Mouse (Mus musculus) heart, embryonic 11.5 days (tissue): ENCODE data around the gene Wdr1. TPM values are rescaled to one million over a fixed set of nuclear protein-coding genes. Genes with fewer than 3 reads are reported as not detected.

Experiments used
- ATAC-seq: fragments of 200-750 bp; cut with Nextera tagmentation; replicated peaks from 2 replicates; pipeline ENCODE4 v1.8.0; 2017; ENCODE audit warnings: moderate library complexity; ENCODE audit not compliant: insufficient number of reproducible peaks, low FRiP score, low TSS enrichment
- H3K27ac ChIP-seq: fragments of 300-500 bp; sonication (generic); 2 replicates; pipeline ENCODE4 v1.5.1; 2014; ENCODE audit warnings: mild to moderate bottlenecking, low read depth, low read length
- H3K27me3 ChIP-seq: fragments of 300-500 bp; sonication (generic); 2 replicates; pipeline ENCODE4 v1.6.1; 2014; ENCODE audit warnings: mild to moderate bottlenecking, low read length, mixed read lengths; ENCODE audit not compliant: control insufficient read depth, insufficient read depth
- H3K36me3 ChIP-seq: fragments of 300-500 bp; sonication (generic); 2 replicates; pipeline ENCODE4 v1.6.1; 2014; ENCODE audit warnings: mild to moderate bottlenecking, low read length, moderate library complexity, mixed read lengths; ENCODE audit not compliant: control insufficient read depth, insufficient read depth
- H3K4me1 ChIP-seq: fragments of 300-500 bp; sonication (generic); 2 replicates; pipeline ENCODE4 v1.6.1; 2014; ENCODE audit warnings: low read length; ENCODE audit not compliant: control insufficient read depth, insufficient read depth
- H3K4me2 ChIP-seq: fragments of 300-500 bp; sonication (generic); 2 replicates; pipeline ENCODE4 v1.6.1; 2014; ENCODE audit warnings: mild to moderate bottlenecking, moderate library complexity
- H3K4me3 ChIP-seq: fragments of 300-500 bp; sonication (generic); 2 replicates; pipeline ENCODE4 v1.5.1; 2014; ENCODE audit warnings: low read depth, low read length
- H3K9ac ChIP-seq: fragments of 300-500 bp; sonication (generic); 2 replicates; pipeline ENCODE4 v1.6.1; 2014; ENCODE audit warnings: mild to moderate bottlenecking, low read depth, low read length, moderate library complexity
- H3K9me3 ChIP-seq: fragments of 300-500 bp; sonication (generic); replicated peaks from 2 replicates; pipeline ENCODE4 v1.6.1; 2016; ENCODE audit warnings: low read length; ENCODE audit not compliant: control insufficient read depth
- WGBS: fragments of 180-500 bp; shearing (Covaris S2); extraction: QIAGEN DNeasy Blood & Tissue Kit; methylation state at CpG from one replicate; pipeline ENCODE4 v1.1.7; 2014; ENCODE audit not compliant: insufficient replicate concordance; 5-methylcytosine and 5-hydroxymethylcytosine counted together
- polyA plus RNA-seq: library from polyadenylated mRNA; unstranded; fragments of >200 nt; fragmentation: Nextera tagmentation; extraction: Ambion mirVana; gene quantifications from 2 replicates; pipeline ENCODE4 v1.2.1, GENCODE M21; 2014

Wdr1 gene
- polyA plus RNA-seq, 1 experiment from 2014 or later, result 244 TPM

GRCm38 (mm10) chr5:38568652-38569051 lies 5.6 kb upstream of the Wdr1 start:
- ATAC-seq, result no peak
- Histone ChIP-seq H3K9me3 (no peaks in the 10 kb centered on the region), H3K9ac (no peak overlapping the region), H3K4me1 (no peaks in the 10 kb centered on the region), H3K27me3 (no peaks in the 10 kb centered on the region), H3K4me2 (no peak overlapping the region), H3K36me3 (no peaks in the 10 kb centered on the region), H3K27ac (no peak overlapping the region), H3K4me3 (no peak overlapping the region)

- Histone ChIP-seq H3K4me2 (no peak overlapping the region), H3K36me3 (no peaks in the 10 kb centered on the region)
- 72% methylated on average over 6 of the region's 6 CpGs for WGBS
Measured at GRCm38 (mm10) chr5:38564831-38565230, 1.8 kb upstream of the Wdr1 start.

GRCm38 (mm10) chr5:38561426-38562024 lies 1.5 kb downstream of the Wdr1 start:
- H3K36me3 ChIP-seq, result peaks cover 7% of the 10 kb centered on the region
- H3K27ac ChIP-seq, result peak overlapping the region; percentile 99
- peak; percentile 95 for ATAC-seq
- WGBS, result under 1% methylated on average over 64 of the region's 79 CpGs
- no peaks in the 10 kb centered on the region for H3K9me3 ChIP-seq
- peak overlapping the region; percentile 84 for H3K4me3 ChIP-seq
- H3K4me2 ChIP-seq, result peak overlapping the region; percentile 87
- no peaks in the 10 kb centered on the region for H3K27me3 ChIP-seq
- H3K9ac ChIP-seq, result peak overlapping the region; percentile 97
- peaks cover 39% of the 10 kb centered on the region for H3K4me1 ChIP-seq

More at GRCm38 (mm10) chr5:38564831-38565230, 1.8 kb upstream of the Wdr1 start:
- Histone ChIP-seq H3K9ac (no peak overlapping the region), H3K4me3 (no peak overlapping the region), H3K9me3 (no peaks in the 10 kb centered on the region), H3K27me3 (no peaks in the 10 kb centered on the region), H3K4me1 (peaks cover 13% of the 10 kb centered on the region; the same call in 1 of the 2 replicates), H3K27ac (no peak overlapping the region)
- no peak for ATAC-seq

GRCm38 (mm10) chr5:38560586-38561425 lies 2.2 kb downstream of the Wdr1 start:
- Histone ChIP-seq H3K27ac (peak overlapping the region; percentile 99), H3K36me3 (peaks cover 9% of the 10 kb centered on the region), H3K4me1 (peaks cover 43% of the 10 kb centered on the region), H3K4me2 (peak overlapping the region; percentile 87), H3K9ac (peak overlapping the region; percentile 97), H3K27me3 (no peaks in the 10 kb centered on the region), H3K9me3 (no peaks in the 10 kb centered on the region), H3K4me3 (peak overlapping the region; percentile 84)
- peak; percentile 27 for ATAC-seq
- WGBS, result under 1% methylated on average over 34 of the region's 41 CpGs

- no peaks in the 10 kb centered on the region for H3K9me3 ChIP-seq
- H3K27ac ChIP-seq, result no peak overlapping the region
- no peak for ATAC-seq
- H3K4me1 ChIP-seq, result peaks cover 54% of the 10 kb centered on the region
- no peaks in the 10 kb centered on the region for H3K27me3 ChIP-seq
- WGBS, result 82% methylated on average over 5 of the region's 5 CpGs
- no peak overlapping the region for H3K4me3 ChIP-seq
- H3K9ac ChIP-seq, result no peak overlapping the region
- H3K4me2 ChIP-seq, result no peak overlapping the region; the same call in 1 of the 2 replicates
- H3K36me3 ChIP-seq, result peaks cover 12% of the 10 kb centered on the region
Measured at GRCm38 (mm10) chr5:38558831-38559230, 4.2 kb downstream of the Wdr1 start.

GRCm38 (mm10) chr5:38557811-38558210 lies 5.2 kb downstream of the Wdr1 start:
- no peak overlapping the region for H3K27ac ChIP-seq
- no peak overlapping the region for H3K4me3 ChIP-seq
- WGBS, result 91% methylated on average over 4 of the region's 4 CpGs
- no peaks in the 10 kb centered on the region for H3K27me3 ChIP-seq
- no peaks in the 10 kb centered on the region for H3K9me3 ChIP-seq
- H3K4me1 ChIP-seq, result peaks cover 63% of the 10 kb centered on the region
- no peak overlapping the region for H3K4me2 ChIP-seq
- no peak overlapping the region for H3K9ac ChIP-seq
- ATAC-seq, result no peak
- peaks cover 14% of the 10 kb centered on the region for H3K36me3 ChIP-seq

- H3K4me1 ChIP-seq, result peaks cover 68% of the 10 kb centered on the region
- no peaks in the 10 kb centered on the region for H3K9me3 ChIP-seq
- no peak overlapping the region for H3K9ac ChIP-seq
- peaks cover 14% of the 10 kb centered on the region for H3K36me3 ChIP-seq
- H3K4me3 ChIP-seq, result no peak overlapping the region
- H3K4me2 ChIP-seq, result no peak overlapping the region
- 0 out of 2 replicates have a peak overlapping the region, but pooled peaks have one; percentile 10 for H3K27ac ChIP-seq
- no peak for ATAC-seq
- H3K27me3 ChIP-seq, result no peaks in the 10 kb centered on the region
- 85% methylated on average over 3 of the region's 3 CpGs for WGBS
Measured at GRCm38 (mm10) chr5:38556406-38556805, 6.6 kb downstream of the Wdr1 start.

- H3K4me2 ChIP-seq, result no peak overlapping the region
- H3K27ac ChIP-seq, result no peak overlapping the region
- no peak overlapping the region for H3K4me3 ChIP-seq
- no peak for ATAC-seq
- no peaks in the 10 kb centered on the region for H3K27me3 ChIP-seq
- peaks cover 76% of the 10 kb centered on the region for H3K4me1 ChIP-seq
- no peaks in the 10 kb centered on the region for H3K9me3 ChIP-seq
- no peak overlapping the region for H3K9ac ChIP-seq
- H3K36me3 ChIP-seq, result peaks cover 23% of the 10 kb centered on the region
- 50% methylated on average over 3 of the region's 3 CpGs for WGBS
Measured at GRCm38 (mm10) chr5:38553953-38554352, 9.1 kb downstream of the Wdr1 start.
